Mouse (Mus musculus) layer of hippocampus, postnatal 10 days (tissue): ENCODE results near the gene Lif. TPM values are rescaled to one million over a fixed set of nuclear protein-coding genes. Genes with fewer than 3 reads are reported as not detected.

Experiments used
- total RNA-seq, 2 experiments: library from RNA; stranded (reverse); gene quantifications; 2 replicates each; pipeline ENCODE4 v1.2.3; 2021

The Lif gene
- total RNA-seq, 2 experiments from 2014 or later, result 0.59 to 0.71 TPM

Other genes starting within 250 kb of the Lif start
- 1 to 10 TPM in 1 of 2 experiments, under 1 TPM in 1; 0.38 to 1.1 TPM for gene Sec14l4, start 226.1 kb upstream of the Lif start, total RNA-seq
- 1 to 10 TPM; 3.7 to 4.5 TPM for gene Sec14l3, start 192.7 kb upstream of the Lif start, total RNA-seq
- 10 to 100 TPM; 62.5 to 66.0 TPM for gene Mtfp1, start 162.1 kb upstream of the Lif start, total RNA-seq
- 10 to 100 TPM; 24.3 to 26.8 TPM for gene Sec14l2, start 134.1 kb upstream of the Lif start, total RNA-seq
- gene Rnf215, start 122.4 kb upstream of the Lif start, total RNA-seq, result 10 to 100 TPM; 47.7 to 49.4 TPM
- 10 to 100 TPM; 13.4 to 14.6 TPM for gene Ccdc157, start 97.3 kb upstream of the Lif start, total RNA-seq
- 10 to 100 TPM; 61.1 to 72.9 TPM for gene Sf3a1, start 97.2 kb upstream of the Lif start, total RNA-seq
- 10 to 100 TPM; 28.4 to 31.1 TPM for gene Tbc1d10a, start 70.8 kb upstream of the Lif start, total RNA-seq
- 1 to 10 TPM; 4.0 to 5.5 TPM for gene Castor1, start 39.3 kb upstream of the Lif start, total RNA-seq
- gene Osm, start 21.1 kb upstream of the Lif start, total RNA-seq, result not detected
- not detected for gene Hormad2, start 183.5 kb downstream of the Lif start, total RNA-seq